Mouse (Mus musculus): ENCODE data around the gene Stx8.

Gene Stx8

GRCm38 (mm10) chr11:68223143-68223542 is 257.1 kb downstream of the Stx8 start:
- DNase-seq (ENCODE audit: low spot score in 2 of 2) = no peak

GRCm38 (mm10) chr11:68226654-68227057 is 260.7 kb downstream of the Stx8 start:
- no peak for DNase-seq (ENCODE audit: low spot score in 2 of 2)

- no peak for DNase-seq (ENCODE audit: low spot score in 2 of 2)
Observed at GRCm38 (mm10) chr11:68227837-68228236, 261.8 kb downstream of the Stx8 start.

- DNase-seq (ENCODE audit: low spot score in 2 of 2) = no peak
Observed at GRCm38 (mm10) chr11:68228941-68229665, 263.1 kb downstream of the Stx8 start.

- DNase-seq (ENCODE audit: low spot score in 2 of 2) = no peak
Observed at GRCm38 (mm10) chr11:68231558-68231957, 265.6 kb downstream of the Stx8 start.

- no peak for DNase-seq (ENCODE audit: low spot score in 2 of 2)
Observed at GRCm38 (mm10) chr11:68233469-68233965, 267.5 kb downstream of the Stx8 start.

GRCm38 (mm10) chr11:68239756-68240155 is 273.8 kb downstream of the Stx8 start:
- no peak for DNase-seq (ENCODE audit: low spot score in 2 of 2)

- no peak for DNase-seq (ENCODE audit: low spot score in 2 of 2)
Observed at GRCm38 (mm10) chr11:68244254-68244991, 278.4 kb downstream of the Stx8 start.

- no peak for DNase-seq (ENCODE audit: low spot score in 2 of 2)
Observed at GRCm38 (mm10) chr11:68244992-68245261, 278.9 kb downstream of the Stx8 start.

GRCm38 (mm10) chr11:68247897-68248296 is 281.9 kb downstream of the Stx8 start:
- DNase-seq (ENCODE audit: low spot score in 2 of 2) = no peak

GRCm38 (mm10) chr11:68250106-68250505 is 284.1 kb downstream of the Stx8 start:
- DNase-seq (ENCODE audit: low spot score in 2 of 2) = no peak

GRCm38 (mm10) chr11:68253531-68253930 is 287.5 kb downstream of the Stx8 start:
- no peak for DNase-seq (ENCODE audit: low spot score in 2 of 2)
